Mouse (Mus musculus) mature B cell (primary cell): Measurements from ENCODE around the gene 1700016H13Rik.

Experiments used
- in situ Hi-C: fragments of 300-500 bp; cut with MboI; formaldehyde crosslinking; loops from 2 replicates; pipeline ENCODE4 v1.14.3; 2019

1700016H13Rik gene

DNA sequence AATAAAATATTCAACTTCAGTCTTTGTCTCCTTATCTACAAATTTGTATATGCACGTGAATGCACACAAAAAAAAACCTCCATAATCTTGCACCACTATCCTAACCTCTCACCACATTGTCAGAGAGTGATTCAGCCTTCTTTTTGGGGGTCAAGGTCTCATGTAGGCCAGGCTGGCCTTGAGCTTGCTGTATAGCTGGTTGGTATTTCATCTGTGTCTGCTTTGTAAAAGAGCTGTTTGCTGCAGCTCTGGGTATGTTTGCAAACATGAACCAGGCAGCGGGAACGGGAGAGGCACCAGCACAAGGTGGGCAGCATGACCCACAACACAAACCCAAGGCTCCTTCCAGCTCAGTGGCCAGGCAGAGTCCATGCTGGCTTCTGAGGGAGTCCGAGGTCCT, 17.8 kb upstream of the 1700016H13Rik start:
- in situ Hi-C loops = no loop called here

DNA sequence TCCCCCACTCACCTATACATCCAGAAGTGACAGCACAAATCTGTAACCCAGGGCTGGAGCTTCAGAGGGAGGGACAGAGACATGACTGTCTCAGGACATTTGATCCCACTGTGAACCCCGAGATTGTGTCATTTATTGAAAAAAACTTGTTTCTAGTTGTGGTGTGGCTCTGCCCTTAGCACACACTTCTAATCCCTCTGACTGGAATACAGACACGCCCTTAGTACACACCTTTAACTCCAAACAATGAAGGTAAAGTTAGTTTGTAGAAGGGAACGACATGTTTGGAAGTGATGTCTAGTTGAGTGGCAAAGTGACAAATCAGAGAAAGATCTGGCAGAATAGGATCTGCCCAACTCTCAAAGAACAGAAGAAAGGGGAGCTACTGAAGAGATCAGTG, 16.0 kb upstream of the 1700016H13Rik start:
- in situ Hi-C loops = no loop called here

DNA sequence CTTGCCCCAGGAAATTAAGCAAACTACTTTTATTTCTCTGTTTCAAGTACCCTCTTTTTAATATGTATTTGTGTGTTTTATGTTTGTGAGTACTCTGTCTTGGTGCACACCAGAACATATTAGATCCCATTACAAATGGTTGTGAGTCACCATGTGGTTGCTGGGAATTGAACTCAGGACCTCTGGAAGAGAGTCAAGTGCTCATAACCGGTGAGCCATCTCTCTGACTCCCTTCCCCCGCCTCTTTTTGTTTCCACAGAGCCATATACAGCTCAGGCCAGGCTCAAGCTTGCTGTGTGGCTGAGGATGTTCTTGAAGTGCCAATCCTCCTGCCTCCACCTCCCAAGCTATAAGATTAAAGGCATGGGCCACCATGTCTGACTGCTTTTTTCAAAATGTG, 10.1 kb upstream of the 1700016H13Rik start:
- in situ Hi-C loops = no loop called here

DNA sequence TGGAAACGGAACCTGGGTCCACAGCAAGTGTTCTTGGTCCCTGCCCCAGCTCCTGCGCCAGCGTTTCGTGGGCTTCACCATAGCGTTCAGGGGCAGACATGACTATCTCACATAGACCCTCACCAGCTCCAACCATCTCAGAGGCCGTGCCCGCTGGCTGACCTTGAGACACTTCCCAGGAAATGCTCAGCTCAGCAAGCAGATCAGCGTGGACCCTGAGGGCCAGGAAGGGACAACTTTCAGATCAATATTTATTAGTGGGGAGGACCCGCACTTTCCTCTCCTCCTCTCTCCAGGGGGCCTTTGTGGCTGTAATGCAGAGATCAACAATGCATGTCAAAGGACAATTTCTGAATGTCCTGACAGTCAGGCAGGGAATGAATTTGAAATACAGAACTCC, 9.1 kb upstream of the 1700016H13Rik start:
- in situ Hi-C loops = no loop called here

DNA sequence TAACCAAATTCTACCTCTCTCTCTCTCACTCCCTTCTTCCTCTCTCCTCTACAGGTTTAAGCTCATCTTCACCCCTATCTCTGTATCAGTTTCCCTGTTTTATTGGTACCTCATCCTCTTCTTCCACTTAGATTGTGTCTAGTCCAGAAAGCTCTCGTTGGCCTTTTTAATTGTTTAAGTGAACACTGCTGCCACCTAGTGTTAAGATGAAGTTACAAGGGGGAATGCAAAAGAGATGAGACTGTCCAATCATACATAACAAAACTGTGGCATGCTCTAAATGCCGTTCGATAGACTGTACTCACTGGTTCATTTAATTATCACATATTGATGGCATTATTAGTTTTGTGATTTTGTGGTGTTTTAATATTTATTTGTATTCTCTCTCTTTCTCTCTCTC, 3.8 kb upstream of the 1700016H13Rik start:
- in situ Hi-C loops = no loop called here

DNA sequence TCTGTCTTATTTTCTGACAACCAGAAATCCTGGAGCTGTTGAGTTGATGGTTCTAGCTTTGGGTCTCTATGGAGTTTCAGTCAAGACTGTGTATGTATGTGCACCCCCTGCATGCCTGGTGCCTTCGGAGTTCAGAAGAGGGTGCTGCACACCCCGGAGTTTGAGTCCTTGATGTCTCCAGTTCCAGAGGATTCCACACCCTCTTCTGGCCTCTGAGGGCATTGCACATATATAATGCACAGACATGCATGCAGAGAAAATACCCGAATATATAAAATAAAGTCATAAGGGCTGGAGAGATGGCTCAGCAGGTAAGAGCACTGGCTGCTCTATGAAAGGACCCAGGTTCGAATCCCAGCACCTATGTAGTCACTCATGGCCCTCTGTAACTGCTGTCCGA, 3.1 kb upstream of the 1700016H13Rik start:
- in situ Hi-C loops = no loop called here

DNA sequence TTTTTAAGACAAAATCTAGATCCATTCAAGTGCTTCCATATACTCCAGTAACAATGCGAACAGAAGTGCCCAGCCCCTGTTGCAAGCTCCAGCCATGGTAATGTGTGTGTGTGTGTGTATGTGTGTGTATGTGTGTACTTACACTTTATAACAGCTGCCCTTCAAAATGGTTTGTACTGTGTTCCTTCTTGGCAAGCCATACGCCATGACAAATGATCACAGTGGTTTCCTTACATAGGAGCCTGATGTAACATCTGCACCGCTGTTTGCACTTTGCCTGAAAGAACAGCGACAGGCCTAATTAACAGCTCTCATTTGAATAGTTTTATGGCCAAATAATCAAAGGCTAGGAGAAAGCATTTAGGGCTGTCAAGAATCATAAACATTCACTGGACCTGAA, 1.0 kb downstream of the 1700016H13Rik start:
- in situ Hi-C loops = no loop called here

DNA sequence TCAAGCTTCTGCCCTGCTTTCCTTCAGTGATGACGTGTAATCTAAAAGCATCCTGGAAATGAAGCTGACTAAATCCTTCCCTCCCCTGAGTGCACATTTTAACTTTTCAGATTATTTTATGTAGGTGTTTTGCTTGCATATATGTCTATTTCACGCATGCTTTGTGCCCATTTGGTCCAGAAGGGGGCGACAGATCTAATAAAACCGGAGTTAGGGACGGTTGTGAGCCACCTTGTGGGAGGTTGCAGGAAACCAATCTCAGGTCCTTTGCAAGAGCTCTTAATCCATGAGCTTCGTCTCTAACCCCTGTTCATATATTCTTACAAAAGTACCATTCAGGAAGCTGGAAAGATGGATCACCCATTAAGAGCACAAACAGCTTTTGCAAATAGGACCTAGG, 1.6 kb downstream of the 1700016H13Rik start:
- in situ Hi-C loops = no loop called here

DNA sequence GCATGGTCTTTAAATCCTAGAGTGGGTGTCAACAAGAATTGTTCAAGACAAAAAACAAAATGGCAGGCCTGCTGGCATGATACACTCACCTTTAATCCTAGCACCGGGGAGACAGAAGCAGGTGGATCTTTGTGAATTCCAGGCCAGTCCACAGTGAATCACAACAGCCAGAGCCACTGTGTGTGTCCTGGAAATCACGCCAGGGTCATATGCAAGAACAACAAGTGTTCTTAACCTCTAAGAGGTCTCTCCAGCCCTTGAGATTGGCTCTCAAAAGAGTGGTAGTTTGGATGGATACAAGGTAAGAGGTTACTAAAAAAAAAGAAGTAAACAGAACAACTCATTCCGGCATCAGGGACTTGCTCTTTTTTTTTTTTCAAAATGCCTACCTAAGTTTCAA, 8.5 kb downstream of the 1700016H13Rik start:
- in situ Hi-C loops = no loop called here

DNA sequence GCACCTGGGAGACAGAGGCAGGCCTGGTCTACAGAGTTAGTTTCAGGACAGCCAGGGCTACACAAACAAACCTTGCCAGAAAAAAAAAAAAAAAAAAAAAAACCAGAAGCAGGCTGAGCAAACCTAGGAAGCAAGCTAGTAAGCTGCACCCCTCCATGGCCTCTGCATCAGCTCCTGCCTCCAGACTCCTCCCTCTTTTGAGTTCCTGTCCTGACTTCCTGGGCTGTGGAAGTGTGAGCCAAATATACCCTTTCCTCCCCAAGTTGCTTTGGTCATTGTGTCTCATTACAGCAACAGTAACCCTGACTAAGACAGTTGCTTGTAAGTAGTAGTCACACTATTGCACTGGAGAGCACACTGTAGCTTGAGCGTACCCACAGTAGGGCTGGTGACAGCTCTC, 11.6 kb downstream of the 1700016H13Rik start:
- in situ Hi-C loops = no loop called here

DNA sequence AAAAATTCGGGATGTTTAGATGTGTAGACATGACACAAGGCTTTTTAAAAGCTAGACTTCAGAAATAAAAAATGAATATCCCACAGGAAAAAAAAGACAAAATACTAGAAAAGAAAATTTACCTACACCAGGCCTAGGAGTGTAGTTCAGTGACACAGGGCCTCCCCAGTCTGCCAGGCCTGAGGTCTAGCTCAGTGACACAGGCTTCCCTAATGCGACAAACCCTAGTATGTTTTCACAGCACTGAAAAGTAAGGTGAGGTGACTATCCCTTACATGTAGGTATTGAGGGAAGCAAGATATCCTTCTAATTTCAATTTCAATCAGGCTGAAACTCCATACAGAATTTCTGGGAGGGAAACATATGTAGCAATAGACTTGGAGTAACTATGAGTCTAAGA, 18.6 kb downstream of the 1700016H13Rik start:
- in situ Hi-C loops = no loop called here

DNA sequence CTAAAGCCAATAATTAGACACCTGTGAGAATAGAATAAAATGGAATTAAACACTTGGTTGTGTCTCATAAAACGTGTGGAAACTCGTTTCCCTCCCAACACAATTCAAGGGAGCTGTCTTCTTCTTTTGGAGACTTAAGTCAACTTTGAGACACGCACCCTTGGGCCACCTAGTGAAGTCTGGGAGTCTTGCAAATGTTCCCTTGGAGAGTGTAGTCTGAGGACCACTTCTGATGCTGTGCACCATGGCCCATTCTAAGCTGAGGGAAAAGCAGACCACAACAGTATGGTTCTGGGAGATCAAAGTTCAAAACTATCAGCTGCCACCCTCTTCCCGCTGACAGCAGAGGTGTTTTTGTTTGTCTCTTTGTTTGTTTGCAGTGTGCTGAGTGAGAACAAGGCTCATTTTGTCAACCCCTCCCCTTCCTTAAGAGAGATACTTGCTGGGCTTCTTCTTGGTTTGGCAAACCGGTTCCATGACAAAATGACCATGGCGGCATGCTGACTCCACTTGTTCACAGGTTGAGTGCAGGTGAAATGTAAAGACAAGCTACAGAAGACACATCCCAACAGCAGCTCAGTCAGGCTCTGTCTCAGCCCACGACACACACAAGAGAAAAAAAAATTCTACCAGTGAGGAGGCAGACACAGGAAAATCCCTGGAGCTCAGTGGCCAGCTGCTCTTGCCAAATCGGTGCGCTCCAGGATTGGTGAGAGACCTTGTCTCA, 25.8 kb downstream of the 1700016H13Rik start:
- in situ Hi-C loops = no loop called here

DNA sequence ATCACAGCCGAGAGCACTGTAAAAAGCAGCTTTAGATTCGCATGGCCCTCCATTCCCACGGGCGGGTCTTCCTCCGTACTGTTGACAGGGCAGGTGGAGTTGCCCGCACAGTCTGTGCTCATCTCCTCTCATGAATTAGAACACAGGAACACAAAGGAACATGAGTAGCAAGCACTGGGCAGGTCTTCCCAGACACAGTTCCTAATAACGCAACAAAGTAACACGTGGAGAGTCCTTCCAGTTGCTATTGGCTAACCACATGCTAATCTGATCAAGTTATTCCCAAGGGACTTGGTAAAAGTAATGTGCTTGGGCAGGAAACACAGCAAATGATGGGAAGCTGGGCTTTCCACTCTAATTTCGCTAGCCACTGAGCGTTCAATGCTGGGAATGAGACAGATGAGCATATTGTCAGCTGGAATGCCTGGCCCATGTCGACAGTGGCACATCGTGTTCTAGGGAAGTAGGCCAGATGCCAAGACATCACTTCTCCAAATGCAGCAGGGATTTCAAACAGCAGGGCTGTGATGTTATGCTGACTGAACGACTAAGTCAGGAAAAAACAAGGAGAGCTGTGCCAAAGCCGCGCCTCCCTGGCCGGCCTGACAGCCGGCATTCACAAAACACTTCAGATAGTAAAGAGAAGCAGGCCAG, 26.6 kb downstream of the 1700016H13Rik start, which contains the start of gene Slc10a6:
Gene Slc10a6 (minus strand): TSS at position 293 of the 654 bp plus-strand sequence.
- in situ Hi-C loops = no loop called here

DNA sequence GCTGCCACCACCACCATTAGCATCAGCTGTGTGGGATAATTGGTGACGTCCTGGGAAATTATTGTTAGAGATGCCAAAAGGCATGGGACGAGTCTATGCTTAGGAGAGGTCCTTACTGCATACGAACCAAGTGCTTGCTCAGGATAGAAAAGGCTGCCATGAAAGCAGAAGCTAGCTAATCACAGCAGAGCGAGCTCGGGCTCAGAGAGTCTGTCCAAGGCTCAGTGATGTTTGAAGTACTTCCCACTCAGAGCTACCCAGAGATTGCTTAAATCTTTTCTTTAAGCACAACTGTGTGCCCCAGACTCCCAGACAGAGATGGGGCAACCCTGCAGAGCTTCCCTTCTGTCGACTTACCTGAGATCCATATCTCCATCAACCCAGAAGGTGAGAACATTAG, 27.3 kb downstream of the 1700016H13Rik start:
- in situ Hi-C loops = no loop called here

DNA sequence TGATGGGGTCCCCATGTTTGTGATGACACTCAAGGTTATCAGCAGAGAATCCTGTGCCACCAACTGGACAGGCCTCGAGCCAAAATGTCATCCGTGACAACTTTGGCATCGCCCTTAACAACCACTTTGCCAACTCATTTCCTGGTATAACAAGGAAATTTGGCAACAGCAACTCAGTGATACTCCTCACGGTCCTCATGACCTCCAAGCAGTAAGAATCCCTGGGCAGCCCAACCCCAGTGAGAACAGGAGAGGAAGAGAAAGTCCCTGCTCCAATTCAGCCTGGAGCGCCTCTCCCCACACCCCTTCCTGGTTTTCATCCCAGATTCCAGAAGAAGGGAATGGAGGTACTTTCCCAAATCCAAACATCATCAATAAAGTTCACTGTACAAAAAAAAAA, 31.0 kb downstream of the 1700016H13Rik start:
- in situ Hi-C loops = no loop called here

DNA sequence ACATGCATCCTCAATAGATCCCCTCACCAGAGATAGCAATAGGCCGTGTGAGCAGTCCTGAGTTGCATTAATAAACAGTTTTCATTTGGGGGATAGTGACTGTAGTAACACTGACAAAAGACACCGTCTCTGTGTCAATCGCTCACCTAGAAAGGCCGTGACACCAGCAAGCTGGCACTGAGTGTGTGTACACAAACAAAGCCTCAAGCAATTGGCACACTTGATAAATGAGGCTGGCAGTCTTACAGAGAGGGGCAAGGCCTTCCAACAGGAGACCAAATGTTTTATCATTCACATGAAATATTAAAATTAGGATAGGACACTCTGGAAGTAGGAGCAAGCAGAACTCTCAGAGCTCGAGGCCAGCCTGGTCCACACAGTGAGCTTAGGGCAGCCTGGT, 33.5 kb downstream of the 1700016H13Rik start:
- in situ Hi-C loops = no loop called here

DNA sequence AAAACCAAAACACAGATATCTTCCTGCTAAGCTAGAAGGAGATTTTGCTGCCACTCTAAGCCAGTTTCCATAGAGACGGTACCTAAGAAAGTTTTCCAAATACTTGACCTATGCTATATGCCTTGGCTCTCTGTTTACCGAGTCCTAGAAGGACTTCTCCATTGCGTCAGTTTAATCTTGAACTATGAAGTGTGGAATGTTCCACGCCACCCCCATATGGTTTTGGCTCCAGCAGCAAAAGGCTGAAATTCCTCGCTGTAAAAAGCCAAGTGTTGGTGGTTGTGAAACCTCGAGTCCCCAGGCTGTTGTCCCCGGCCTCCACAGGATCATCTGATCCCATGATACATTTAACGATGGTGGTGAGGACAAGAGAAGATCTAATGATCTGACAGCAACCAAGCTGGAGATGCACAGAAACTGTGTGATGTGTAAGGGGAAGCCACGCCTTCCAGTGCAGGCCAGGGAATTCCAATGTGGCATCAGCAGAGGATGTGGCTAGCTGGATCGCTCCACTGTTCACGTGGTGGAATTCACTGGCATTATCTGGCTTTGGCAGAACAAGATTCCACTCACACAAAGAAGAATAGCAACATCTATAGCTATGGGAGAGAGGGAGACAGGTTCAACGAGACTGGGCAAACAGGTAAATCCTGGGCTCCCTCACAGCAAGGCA, 35.4 kb downstream of the 1700016H13Rik start:
- in situ Hi-C loops = no loop called here

DNA sequence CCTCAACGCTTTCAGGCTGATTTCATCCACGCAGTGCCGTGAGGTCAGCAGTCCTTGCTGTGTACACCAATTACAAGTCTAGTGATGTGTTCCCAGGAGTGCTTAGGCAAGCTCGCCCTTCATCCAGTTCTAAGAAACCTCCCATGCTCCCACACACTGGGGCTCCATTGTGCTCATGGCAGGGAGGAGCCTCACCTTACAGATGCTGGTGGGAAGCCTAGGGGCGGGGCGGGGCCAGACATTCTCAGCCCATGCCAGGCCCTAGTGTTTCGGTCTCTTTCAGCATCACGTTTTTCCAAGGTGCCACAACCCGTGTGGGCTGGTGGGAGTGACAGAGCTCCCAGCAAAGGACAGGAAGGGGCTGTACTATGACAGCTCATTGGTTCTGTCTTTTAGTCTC, 38.6 kb downstream of the 1700016H13Rik start:
- in situ Hi-C loops = no loop called here

DNA sequence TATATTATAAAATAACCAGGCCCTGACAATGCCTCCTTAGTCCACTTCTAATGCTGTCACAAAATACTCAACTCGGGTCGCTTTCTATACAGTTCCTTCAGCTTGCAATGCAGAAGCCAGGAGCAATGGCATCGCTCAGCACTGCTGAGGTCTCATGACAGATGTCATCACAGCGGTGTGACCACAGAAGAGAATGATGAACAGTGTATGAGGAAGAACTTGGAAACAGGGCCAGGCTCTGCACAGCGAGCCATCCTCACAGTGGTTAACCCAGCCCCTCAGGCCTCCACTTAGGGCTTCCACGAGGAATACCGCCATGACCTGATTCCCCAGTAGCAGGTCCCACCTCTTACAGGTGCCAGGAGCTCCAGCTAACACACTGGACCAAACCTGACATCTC, 41.5 kb downstream of the 1700016H13Rik start:
- in situ Hi-C loops = no loop called here

DNA sequence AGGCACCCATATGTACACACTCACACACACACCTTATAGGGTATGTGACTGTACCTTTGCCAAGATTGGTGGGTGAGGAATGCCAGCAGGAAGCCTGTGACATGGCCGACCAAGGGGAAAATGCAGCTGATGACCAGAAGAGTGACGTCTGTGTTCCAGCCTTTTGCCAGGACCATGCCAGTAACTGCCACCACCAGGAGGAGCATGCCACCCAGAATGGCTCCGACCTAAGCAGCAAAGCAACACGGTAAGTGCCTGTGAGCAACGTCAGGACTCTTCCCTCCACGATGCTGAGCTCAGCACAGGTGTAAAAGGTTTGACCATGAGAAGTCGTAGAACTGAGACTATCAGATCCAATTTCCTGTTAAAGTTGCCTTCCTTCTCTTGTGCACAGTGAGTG, 43.5 kb downstream of the 1700016H13Rik start:
- in situ Hi-C loops = no loop called here

DNA sequence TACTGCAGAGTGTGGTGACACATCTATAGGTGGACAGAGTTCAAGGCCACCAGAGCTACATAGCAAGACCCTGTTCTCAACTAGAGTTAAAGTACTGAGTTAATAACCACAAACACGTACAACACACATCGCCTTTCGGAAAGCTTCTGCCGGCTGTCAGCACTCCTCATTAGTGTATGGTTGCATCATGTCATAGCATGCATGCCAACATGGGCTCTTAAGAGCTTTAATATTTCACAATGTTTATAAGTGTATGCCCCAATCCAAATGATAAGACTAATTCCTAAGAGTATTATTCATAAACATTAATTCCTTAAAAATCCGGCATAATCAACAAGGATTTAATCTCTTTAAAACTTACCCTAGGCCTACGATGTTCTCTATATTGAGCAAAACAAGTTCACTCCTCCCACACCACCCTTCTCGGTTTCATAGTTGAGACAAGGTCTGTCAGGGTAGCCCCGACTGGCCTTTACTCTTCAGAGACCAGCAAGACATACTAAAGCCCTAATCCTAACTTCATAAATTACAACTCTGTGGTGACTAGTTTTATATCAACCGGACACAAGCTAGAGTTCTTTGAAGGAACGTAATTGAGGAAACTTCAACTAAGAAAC, 44.8 kb downstream of the 1700016H13Rik start:
- in situ Hi-C loops = no loop called here

DNA sequence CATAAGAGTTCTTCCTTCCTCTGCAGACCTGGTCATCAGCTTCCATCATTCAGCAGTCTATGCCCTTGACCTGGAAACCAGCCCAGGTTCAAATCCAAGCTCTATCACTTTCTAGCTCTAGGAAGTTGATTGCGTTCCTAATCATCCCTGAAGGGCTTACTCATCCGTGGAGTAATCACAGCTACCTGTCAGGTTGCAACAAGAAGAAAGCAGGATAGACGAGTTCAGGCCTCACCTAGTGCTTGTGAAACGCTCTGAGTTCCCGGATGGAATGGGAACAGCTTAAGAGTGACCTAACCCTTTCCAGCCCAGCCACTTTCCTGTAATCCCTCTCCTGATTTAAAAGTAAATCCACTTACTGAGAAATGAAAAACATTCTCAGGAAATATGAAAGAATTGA, 45.7 kb downstream of the 1700016H13Rik start:
- in situ Hi-C loops = no loop called here

DNA sequence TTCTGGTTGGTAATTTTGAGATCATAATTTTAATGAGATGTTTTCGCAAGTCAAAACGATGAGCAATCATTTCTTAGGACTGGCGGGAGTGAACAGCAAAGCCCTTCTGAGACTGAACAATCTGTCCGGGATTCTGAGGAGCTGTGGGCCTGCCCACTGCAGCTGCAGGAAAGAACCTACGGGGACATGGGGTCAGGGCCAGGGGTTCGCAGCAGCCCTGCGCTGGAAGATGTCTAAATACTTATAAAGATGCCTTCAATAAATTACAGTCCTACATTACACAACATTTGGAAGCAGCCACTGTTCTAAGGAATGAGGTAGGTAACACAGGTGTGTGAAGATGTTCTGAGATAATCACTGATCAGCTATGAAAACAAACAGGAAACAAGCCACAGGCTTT, 50.1 kb downstream of the 1700016H13Rik start:
- in situ Hi-C loops = no loop called here
